Mouse (Mus musculus) lung, adult 2 months (tissue): ENCODE results near the gene Six1.

Source experiments
- CTCF ChIP-seq: fragments of 200-500 bp; IDR thresholded peaks from 2 replicates; pipeline ENCODE4 v1.5.1; 2011; ENCODE audit warnings: mild to moderate bottlenecking, low read length, control low read depth; ENCODE audit not compliant: insufficient read depth
- POLR2A ChIP-seq: fragments of 200-500 bp; IDR thresholded peaks from 2 replicates; pipeline ENCODE4 v1.6.1; 2011; ENCODE audit warnings: low read depth, mild to moderate bottlenecking, control low read depth, low read length, borderline replicate concordance; ENCODE audit errors: extremely low read depth

DNA sequence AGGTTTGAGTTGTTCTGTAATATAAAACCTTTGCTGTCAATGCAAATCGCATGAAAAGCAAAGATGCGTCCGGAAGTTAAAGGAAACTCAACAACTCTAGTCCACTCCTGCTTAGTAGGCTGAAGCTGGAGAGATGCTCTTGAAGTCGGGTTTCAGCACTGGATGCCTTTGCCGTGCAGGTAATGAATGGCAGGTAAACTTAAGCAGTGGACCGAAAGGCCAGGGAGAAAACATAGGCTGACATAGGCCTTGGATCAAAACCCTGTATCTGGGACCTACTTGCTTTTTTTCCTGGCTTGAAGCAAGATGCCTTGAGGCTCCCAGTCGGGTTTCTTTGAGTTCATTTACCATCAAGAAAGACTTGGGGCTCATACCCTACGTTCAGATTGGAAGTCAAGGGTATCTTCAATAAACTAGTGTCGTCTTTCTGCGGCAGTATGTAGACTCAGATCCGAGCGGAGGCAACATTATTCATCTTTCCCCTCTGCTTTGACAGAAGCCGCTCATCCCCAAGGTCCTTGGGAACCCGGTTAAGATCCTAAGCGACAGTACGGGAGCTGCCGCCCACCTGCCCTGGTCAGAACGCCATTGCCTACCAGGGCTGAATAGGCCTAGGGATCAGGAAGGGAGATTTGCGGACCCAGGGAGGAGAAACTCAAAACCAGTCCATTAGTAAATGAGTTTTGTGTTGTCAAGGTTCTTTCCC, 4.0 kb downstream of the Six1 start:
- TF ChIP-seq CTCF (no peak), POLR2A (no peak)
